Mouse (Mus musculus): ENCODE measurements around the gene Slc9a5.

The Slc9a5 gene

GRCm38 (mm10) chr8:105348450-105349095, at the start of gene Slc9a5:
Gene Slc9a5, plus strand, starts transcription at chr8:105348843.
- no peak for DNase-seq (ENCODE audit: low read depth in 1 of 2, low spot score in 2 of 2)

DNA sequence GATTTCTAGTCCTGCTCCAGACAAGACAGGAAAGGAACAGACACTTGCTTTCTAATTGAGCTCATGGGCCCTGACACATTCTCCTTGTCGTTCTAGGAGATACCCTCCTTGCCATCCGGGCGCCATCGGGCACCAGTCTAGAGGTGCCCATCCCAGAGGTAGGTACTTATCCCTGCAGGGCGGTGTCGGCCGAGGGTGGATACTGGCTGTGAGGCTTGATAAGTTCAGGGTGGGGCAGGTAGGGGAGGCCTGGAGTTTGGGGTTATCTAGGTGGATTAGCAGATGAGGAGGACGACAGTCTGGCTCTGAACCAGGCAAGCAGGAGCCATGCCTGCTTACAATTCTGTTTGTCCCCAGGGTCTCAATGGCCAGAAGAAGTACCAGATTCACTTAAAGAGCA, 48.7 kb upstream of the Slc9a5 start:
- DNase-seq (ENCODE audit: low read depth in 1 of 2, low spot score in 2 of 2), result no peak

GRCm38 (mm10) chr8:105303396-105303795, 45.2 kb upstream of the Slc9a5 start:
- no peak for DNase-seq (ENCODE audit: low read depth in 1 of 2, low spot score in 2 of 2)

DNA sequence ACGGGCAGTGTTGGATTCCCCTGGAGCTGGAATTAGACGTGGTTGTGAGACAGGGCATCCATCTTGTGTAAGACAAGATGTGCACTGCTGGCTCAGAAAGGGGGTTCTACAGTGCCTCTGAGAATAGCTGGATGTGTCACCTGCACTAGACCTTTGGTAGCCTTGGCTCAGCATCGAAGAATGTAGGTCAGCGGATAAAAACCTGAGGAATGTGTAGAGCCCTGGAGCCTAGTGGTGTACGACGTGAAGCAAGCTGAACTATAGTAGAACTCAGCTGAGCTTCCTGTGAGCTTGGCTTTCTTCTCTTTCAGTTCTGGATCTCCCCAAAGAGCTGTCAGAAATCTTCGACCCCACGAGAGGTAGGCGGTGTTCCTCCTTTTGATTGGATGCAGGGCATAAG, 44.8 kb upstream of the Slc9a5 start:
- DNase-seq (ENCODE audit: low read depth in 1 of 2, low spot score in 2 of 2), result no peak

DNA sequence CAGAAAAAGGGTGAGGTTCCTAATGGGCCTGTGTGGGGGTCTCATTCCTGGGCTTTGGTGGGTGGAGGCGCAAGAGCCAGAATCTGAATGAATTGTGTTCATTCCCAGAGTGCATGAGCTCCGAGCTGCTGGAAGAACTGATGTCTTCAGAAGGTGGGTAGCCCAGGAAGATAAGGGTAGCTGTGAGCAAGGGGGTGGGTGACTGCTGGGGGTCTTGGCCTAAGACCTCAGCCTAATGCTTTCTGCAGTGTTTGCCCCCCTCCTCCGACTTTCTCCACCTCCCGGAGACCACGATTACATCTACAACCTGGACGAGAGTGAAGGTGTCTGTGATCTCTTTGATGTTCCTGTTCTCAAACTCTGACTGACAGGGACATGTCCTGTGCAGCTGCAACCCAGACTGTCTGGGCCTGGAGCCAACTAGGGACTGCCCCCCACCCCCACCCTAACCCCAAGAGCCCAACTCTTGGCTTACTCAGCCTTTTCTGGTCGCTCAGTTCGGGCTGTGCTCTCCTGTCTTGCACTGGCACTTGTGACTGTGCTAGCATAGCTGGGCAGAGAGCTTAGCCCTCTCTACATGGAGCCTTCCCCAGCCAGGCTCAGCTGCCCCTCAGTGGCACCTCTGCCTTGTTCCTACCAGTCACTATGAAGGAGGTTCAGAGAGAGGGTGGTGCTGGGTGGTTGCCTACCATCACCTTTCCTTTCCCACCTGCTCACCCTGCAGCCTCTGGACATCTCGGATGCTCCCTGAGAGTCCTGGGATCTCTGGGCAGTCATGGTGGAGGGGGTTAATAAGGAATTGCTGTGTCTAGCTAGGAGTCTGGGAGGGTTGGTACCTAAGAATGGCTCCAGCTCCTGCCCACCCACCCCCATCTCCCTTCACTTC, 44.1 kb upstream of the Slc9a5 start:
- no peak for DNase-seq (ENCODE audit: low read depth in 1 of 2, low spot score in 2 of 2)

GRCm38 (mm10) chr8:105305211-105306145, 43.2 kb upstream of the Slc9a5 start, which contains the start of gene Elmo3:
Gene Elmo3, plus strand, starts transcription at chr8:105305601.
- no peak for DNase-seq (ENCODE audit: low read depth in 1 of 2, low spot score in 2 of 2)

GRCm38 (mm10) chr8:105306146-105306691, 42.4 kb upstream of the Slc9a5 start:
- DNase-seq (ENCODE audit: low read depth in 1 of 2, low spot score in 2 of 2), result no peak

GRCm38 (mm10) chr8:105307670-105308069, 41.0 kb upstream of the Slc9a5 start:
- DNase-seq (ENCODE audit: low read depth in 1 of 2, low spot score in 2 of 2), result no peak

GRCm38 (mm10) chr8:105308428-105308827, 40.2 kb upstream of the Slc9a5 start:
- DNase-seq (ENCODE audit: low read depth in 1 of 2, low spot score in 2 of 2), result no peak

- no peak for DNase-seq (ENCODE audit: low read depth in 1 of 2, low spot score in 2 of 2)
These were observed 39.3 kb upstream of the Slc9a5 start for GRCm38 (mm10) chr8:105309142-105309847.

GRCm38 (mm10) chr8:105310118-105310517, 38.5 kb upstream of the Slc9a5 start:
- DNase-seq (ENCODE audit: low read depth in 1 of 2, low spot score in 2 of 2), result no peak

- DNase-seq (ENCODE audit: low read depth in 1 of 2, low spot score in 2 of 2), result no peak
These were observed 36.9 kb upstream of the Slc9a5 start for GRCm38 (mm10) chr8:105311718-105312117.

DNA sequence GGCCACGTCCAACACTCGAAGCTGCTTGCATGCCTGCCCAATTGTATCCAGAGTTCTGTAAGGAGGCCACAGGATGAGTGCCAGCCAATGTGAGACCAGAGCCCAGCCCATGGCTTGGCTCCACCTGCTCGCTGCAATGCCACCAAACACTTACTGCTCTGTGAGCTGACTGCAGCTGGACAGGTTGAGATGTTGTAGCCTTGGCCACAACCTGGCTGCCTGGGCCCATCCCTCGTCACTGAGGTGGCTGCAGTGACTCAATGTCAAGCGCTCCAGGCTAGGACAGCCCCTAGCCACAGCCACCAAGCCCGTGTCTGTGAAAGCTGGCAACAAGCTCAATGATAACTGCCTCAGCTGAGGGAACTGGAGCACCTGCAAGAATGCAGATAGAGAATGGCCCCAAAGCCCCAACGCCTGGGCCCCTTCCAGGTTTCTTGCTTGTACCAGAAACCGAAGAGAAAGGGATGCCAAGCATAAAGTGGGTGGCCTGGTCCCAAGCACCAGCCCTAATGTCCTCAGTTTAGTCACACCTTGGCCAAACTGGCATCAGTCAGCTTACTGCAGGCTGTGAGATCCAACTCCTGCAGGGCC, 35.7 kb upstream of the Slc9a5 start:
- DNase-seq (ENCODE audit: low read depth in 1 of 2, low spot score in 2 of 2), result no peak

- DNase-seq (ENCODE audit: low read depth in 1 of 2, low spot score in 2 of 2), result no peak
These were observed 34.8 kb upstream of the Slc9a5 start for GRCm38 (mm10) chr8:105313622-105314402.

- no peak for DNase-seq (ENCODE audit: low read depth in 1 of 2, low spot score in 2 of 2)
These were observed 33.4 kb upstream of the Slc9a5 start for GRCm38 (mm10) chr8:105315073-105315769.

GRCm38 (mm10) chr8:105317941-105318340, 30.7 kb upstream of the Slc9a5 start:
- DNase-seq (ENCODE audit: low read depth in 1 of 2, low spot score in 2 of 2), result no peak

DNA sequence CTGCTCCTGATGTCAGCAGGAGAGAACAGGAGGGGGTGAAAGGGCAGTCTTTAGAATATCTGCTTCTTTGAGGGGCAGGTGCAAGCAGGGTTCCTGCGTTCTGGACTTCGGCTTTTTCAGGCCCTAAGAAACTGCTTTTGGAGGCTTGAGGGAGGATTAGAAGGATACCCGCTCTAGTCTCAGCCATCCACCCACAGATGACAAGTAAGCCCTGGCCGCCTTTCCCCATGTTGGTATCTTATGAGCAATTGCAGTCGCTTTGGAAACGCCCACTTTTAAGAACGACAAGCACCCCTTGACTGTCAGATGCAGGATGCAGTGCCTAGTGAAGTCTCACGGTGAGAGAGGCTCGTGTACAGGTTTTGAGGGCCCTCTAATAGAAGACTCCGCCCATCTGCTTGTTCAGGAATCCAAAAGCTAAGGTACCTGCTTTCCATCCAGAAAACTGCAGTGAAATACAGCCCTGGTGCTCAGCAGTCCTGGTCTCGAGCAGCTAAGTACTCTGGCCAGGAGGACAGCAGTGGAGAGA, 29.9 kb upstream of the Slc9a5 start:
- DNase-seq (ENCODE audit: low read depth in 1 of 2, low spot score in 2 of 2), result no peak

DNA sequence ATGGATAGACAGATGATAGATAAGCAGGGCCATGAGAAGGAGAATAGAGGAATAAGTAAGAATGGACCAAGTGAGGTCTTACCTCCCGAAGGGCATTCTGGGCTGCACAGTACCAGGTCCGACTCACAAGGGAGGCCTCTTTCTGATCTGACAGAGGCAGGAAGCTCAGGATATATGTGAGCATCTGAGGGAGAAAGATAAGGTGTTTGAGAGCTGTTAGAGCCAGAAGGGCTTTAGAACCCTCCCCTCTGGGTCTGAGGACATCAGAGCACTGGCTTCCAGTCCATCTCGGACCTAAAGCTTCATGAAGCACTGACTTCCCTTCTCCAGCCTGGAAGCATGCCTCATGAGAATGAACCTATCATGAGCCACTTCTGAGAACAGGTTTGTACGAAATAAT, 25.5 kb upstream of the Slc9a5 start:
- no peak for DNase-seq (ENCODE audit: low read depth in 1 of 2, low spot score in 2 of 2)
